Comparison of ENCODE assay signal across 8 mouse cellular contexts in genomic region chr1:78536310-78537164, GRCm38 (mm10). TPM values are rescaled to one million over a fixed set of nuclear protein-coding genes. Genes with fewer than 3 reads are reported as not detected.
DNase-seq lines count a peak whose midpoint lies in the region; ATAC-seq and TF ChIP-seq lines count a peak whose summit lies in the region.

No protein-coding gene starts in this region.

- H3K27ac ChIP-seq in cerebellum, adult 2 months (ENCODE audit: insufficient read depth, low read length): no peak overlapping the region
- peak overlapping the region; percentile 69; the same call in 1 of the 2 replicates for H3K27ac ChIP-seq in hindbrain, embryonic 14.5 days

- H3K4me2 ChIP-seq in hindbrain, embryonic 14.5 days (replicated peaks): peak overlapping the region; percentile 56

- no peaks in the 10 kb centered on the region for H3K9me3 ChIP-seq in hindbrain, embryonic 14.5 days (ENCODE audit: control insufficient read depth, low read length)

- no peaks in the 10 kb centered on the region for H3K36me3 ChIP-seq in hindbrain, embryonic 14.5 days (replicated peaks; ENCODE audit: control insufficient read depth, insufficient read depth)

- no peaks in the 10 kb centered on the region for H3K27me3 ChIP-seq in cerebellum, adult 2 months (ENCODE audit: control insufficient read depth, insufficient read depth, low read length)
- H3K27me3 ChIP-seq in hindbrain, embryonic 14.5 days (ENCODE audit: control insufficient read depth, insufficient read depth, low read length): no peaks in the 10 kb centered on the region

- 32% methylated on average over 19 of the region's 19 CpGs for WGBS in cerebellum, adult 2 months
- 38% methylated on average over 19 of the region's 19 CpGs for WGBS in hindbrain, embryonic 14.5 days

- no peaks in the 10 kb centered on the region for H3K4me1 ChIP-seq in cerebellum, adult 2 months (ENCODE audit: control insufficient read depth, insufficient read depth, low read length)
- peaks cover 13% of the 10 kb centered on the region for H3K4me1 ChIP-seq in hindbrain, embryonic 14.5 days (replicated peaks; ENCODE audit: control insufficient read depth, insufficient read depth, low read length)

- no peak overlapping the region for H3K9ac ChIP-seq in hindbrain, embryonic 14.5 days

- TF ChIP-seq POLR2A in cerebellum, adult 2 months (IDR thresholded peaks at IDR 0.05; ENCODE audit: borderline replicate concordance, insufficient read depth, low read length): no peak

- peak; percentile 56; the same call in 1 of the 2 replicates for ATAC-seq in hindbrain, embryonic 14.5 days (ENCODE audit: low FRiP score)

- no peak overlapping the region for H3K4me3 ChIP-seq in cerebellum, adult 2 months (replicated peaks; ENCODE audit: insufficient read depth, low read depth, low read length)
- H3K4me3 ChIP-seq in hindbrain, embryonic 14.5 days (replicated peaks; ENCODE audit: low read length): peak overlapping the region; percentile 30; the same call in 1 of the 2 replicates

- TF ChIP-seq CTCF in cerebellum, adult 2 months (IDR thresholded peaks at IDR 0.05; ENCODE audit: borderline replicate concordance, insufficient read depth, low read depth, low read length): peak; percentile 75

- peak; percentile 36 for DNase-seq in MEL-GATA-1-ER (ENCODE audit: extremely low read depth, low read depth)
- peak; percentile 76 to 84 for DNase-seq in cerebellum, adult 2 months
- peak; percentile 77 to 84 for DNase-seq in frontal cortex, postnatal 25 days (ENCODE audit: low spot score in 2 of 2)
- DNase-seq in hindbrain, embryonic 14.5 days (ENCODE audit: low spot score): peak; percentile 83
- peak; percentile 74 for DNase-seq in left cerebral cortex, adult 11 months (ENCODE audit: low spot score)
- peak; percentile 85 for DNase-seq in lung, postnatal 36 days
- DNase-seq in retina, postnatal 7 days (ENCODE audit: low read depth, low spot score): peak; percentile 42
- peak; percentile 49 to 60 for DNase-seq in urinary bladder, adult 18-20 months (ENCODE audit: low spot score in 2 of 2)

RNA-seq across cellular contexts. Expression of gene BC035947, which starts 24.6 kb away (rescaled TPM):
- 1.9 and 2.6 TPM in 2 replicates for polyA plus RNA-seq in cerebellum, adult 2 months (2012; rRNA removed)
- 1.2 and 1.5 TPM in 2 replicates for polyA plus RNA-seq in hindbrain, embryonic 14.5 days (2014; fragmentation: Nextera tagmentation; extraction: Ambion mirVana)

RNA-seq across cellular contexts. Expression of gene Mogat1, which starts 25.7 kb away (rescaled TPM):
- polyA plus RNA-seq in cerebellum, adult 2 months (2012; rRNA removed): 0.97 and 1.5 TPM in 2 replicates
- polyA plus RNA-seq in hindbrain, embryonic 14.5 days (2014; fragmentation: Nextera tagmentation; extraction: Ambion mirVana): 0.23 and 0.64 TPM in 2 replicates

RNA-seq across cellular contexts. Expression of gene Farsb, which starts 47.8 kb away (rescaled TPM):
- 62.6 and 63.1 TPM in 2 replicates for polyA plus RNA-seq in cerebellum, adult 2 months (2012; rRNA removed)
- 164 and 180 TPM in 2 replicates for polyA plus RNA-seq in hindbrain, embryonic 14.5 days (2014; fragmentation: Nextera tagmentation; extraction: Ambion mirVana)
